ENCODE assay signal across 36 mouse cellular contexts in the genomic region with DNA sequence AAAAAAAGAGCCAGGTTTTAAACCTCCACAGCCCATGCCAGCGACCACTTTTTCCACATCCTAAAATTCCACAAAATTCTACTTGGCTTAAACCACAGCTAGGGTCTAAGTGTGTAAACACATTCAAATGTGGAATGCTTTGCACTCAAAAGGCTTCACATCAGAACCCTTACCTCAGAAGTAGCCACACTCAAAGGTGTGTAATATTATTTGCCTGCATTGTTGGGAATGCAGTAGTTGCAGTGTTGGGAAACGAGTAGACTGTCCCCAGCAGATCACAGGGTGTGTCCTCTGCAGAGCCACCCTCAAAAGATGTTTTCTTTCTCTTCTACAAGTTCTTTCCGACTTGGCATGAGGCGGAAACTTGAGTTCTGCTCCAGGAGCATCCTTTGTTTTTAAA.
"Had no signal": no experiment of that assay in that cellular context is flagged by ENCODE, and none has a peak within 500 bp of the region (broad histone marks: within the 10 kb centered on the region; RNA-seq: fewer than 3 reads in every experiment).

No protein-coding gene starts in this region.

- H3K27ac ChIP-seq: heart, adult 2 months; heart, embryonic 10.5 days; heart, embryonic 13.5 days; heart, embryonic 15.5 days; hindbrain, embryonic 10.5 days; hindbrain, embryonic 12.5 days; hindbrain, embryonic 13.5 days; hindbrain, embryonic 14.5 days; hindbrain, embryonic 15.5 days; hindbrain, postnatal 0 days; intestine, embryonic 15.5 days; kidney, embryonic 15.5 days; kidney, postnatal 0 days; layer of hippocampus, adult 2 months had no signal

- H3K9me3 ChIP-seq: heart, embryonic 10.5 days; heart, embryonic 12.5 days; heart, embryonic 15.5 days; hindbrain, embryonic 10.5 days; hindbrain, embryonic 12.5 days; hindbrain, embryonic 15.5 days; intestine, embryonic 15.5 days; kidney, embryonic 15.5 days had no signal

- ATAC-seq: hindbrain, embryonic 16.5 days; hindbrain, postnatal 0 days; inflammation-experienced regulatory T-cells, adult 6 months; intestine, embryonic 15.5 days; intestine, embryonic 16.5 days; intestine, postnatal 0 days had no signal

- DNase-seq: heart, adult 18-20 months; heart, adult 2 months; heart, postnatal 10 days; heart, postnatal 14 days; heart, postnatal 36 days; heart, postnatal 4 days; kidney, adult 11 months; kidney, adult 18-20 months; kidney, adult 2 months; kidney, adult 8-10 months; kidney, adult 9 months; kidney, postnatal 10 days; kidney, postnatal 14 days; kidney, postnatal 25 days; kidney, postnatal 36 days; kidney, postnatal 4 days; layer of hippocampus, adult 9-11 months had no signal

- H3K4me1 ChIP-seq: heart, embryonic 10.5 days; heart, embryonic 12.5 days; heart, embryonic 13.5 days; heart, embryonic 15.5 days; hindbrain, embryonic 10.5 days; hindbrain, embryonic 12.5 days; hindbrain, embryonic 13.5 days; hindbrain, embryonic 15.5 days; intestine, embryonic 15.5 days; kidney, embryonic 15.5 days had no signal

- H3K9ac ChIP-seq: heart, embryonic 12.5 days; heart, embryonic 13.5 days; heart, embryonic 15.5 days; hindbrain, embryonic 12.5 days; hindbrain, embryonic 13.5 days; hindbrain, embryonic 14.5 days; hindbrain, embryonic 15.5 days; intestine, embryonic 15.5 days; kidney, embryonic 15.5 days had no signal

- H3K4me3 ChIP-seq: heart, adult 2 months; heart, embryonic 10.5 days; heart, embryonic 12.5 days; heart, embryonic 13.5 days; heart, embryonic 15.5 days; hindbrain, embryonic 10.5 days; hindbrain, embryonic 12.5 days; hindbrain, embryonic 13.5 days; hindbrain, embryonic 15.5 days; intestine, embryonic 15.5 days; kidney, embryonic 15.5 days; layer of hippocampus, adult 2 months had no signal

- H3K36me3 ChIP-seq: heart, embryonic 10.5 days; heart, embryonic 12.5 days; heart, embryonic 13.5 days; heart, embryonic 15.5 days; hindbrain, embryonic 10.5 days; hindbrain, embryonic 12.5 days; hindbrain, embryonic 13.5 days; hindbrain, embryonic 15.5 days; intestine, embryonic 15.5 days; kidney, embryonic 15.5 days had no signal

- H3K4me2 ChIP-seq: heart, embryonic 11.5 days; heart, embryonic 12.5 days; heart, embryonic 13.5 days; heart, embryonic 15.5 days; hindbrain, embryonic 12.5 days; hindbrain, embryonic 13.5 days; hindbrain, embryonic 14.5 days; hindbrain, embryonic 15.5 days; intestine, embryonic 15.5 days; kidney, embryonic 15.5 days had no signal

- H3K27me3 ChIP-seq: heart, embryonic 12.5 days; heart, embryonic 13.5 days; heart, embryonic 15.5 days; hindbrain, embryonic 12.5 days; hindbrain, embryonic 13.5 days; hindbrain, embryonic 15.5 days; intestine, embryonic 15.5 days; kidney, embryonic 15.5 days had no signal
